Mouse (Mus musculus) megakaryocyte, embryonic 14.5 days (primary cell): ENCODE results near the gene Anp32b.

ENCODE experiments used
- FLI1 ChIP-seq: IDR thresholded peaks from 2 replicates; pipeline ENCODE4 v1.6.1; 2012; ENCODE audit warnings: low read length, inconsistent platforms, mixed read lengths
- GATA1 ChIP-seq: IDR thresholded peaks from 3 replicates; pipeline ENCODE4 v1.6.1; 2012; ENCODE audit warnings: mixed read lengths, low read length, inconsistent platforms, borderline replicate concordance

DNA sequence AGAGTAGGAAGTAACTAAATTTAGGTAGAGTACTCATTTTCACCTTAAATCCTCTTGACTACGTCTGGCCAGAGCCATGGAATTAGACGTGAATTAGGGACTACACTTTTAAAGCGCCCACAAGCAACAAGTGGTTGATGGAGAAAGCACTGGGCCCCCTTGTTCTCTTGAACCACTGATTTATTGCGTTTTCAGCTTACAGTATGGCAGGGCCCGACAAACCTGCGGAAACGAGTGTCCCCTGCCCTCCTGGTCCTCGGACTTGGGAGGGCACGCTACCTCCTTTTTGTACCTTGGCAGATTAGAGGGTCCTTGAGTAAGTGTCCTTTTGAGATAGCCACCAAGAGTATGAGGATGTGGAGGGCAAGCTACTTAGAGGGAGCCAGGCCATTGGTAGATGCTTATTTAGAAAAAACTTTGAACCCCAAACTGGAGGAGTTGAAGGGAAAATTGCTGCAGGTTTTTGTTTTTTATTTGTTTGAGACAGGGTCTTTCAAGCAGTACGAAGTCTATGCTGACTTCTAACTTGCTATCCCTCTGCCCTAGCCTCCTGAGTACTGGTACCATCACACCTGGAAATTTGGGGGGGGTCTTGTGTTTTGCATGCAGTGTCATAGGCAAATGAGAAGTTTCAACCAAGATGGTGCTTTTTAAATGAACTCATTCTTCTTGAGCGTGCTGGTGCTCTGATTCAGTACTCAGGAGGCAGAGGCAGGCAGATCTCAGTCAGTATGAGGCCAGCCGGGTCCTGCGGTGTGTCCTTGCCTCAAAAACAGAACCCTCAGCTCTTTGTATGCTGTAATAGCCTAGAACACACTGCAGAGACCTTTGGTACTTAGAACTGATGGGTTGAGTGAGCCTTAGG, 2.4 kb downstream of the Anp32b start:
- TF ChIP-seq GATA1: no peak
- TF ChIP-seq FLI1: no peak
